ENCODE assay signal across 20 mouse cellular contexts in the genomic region with DNA sequence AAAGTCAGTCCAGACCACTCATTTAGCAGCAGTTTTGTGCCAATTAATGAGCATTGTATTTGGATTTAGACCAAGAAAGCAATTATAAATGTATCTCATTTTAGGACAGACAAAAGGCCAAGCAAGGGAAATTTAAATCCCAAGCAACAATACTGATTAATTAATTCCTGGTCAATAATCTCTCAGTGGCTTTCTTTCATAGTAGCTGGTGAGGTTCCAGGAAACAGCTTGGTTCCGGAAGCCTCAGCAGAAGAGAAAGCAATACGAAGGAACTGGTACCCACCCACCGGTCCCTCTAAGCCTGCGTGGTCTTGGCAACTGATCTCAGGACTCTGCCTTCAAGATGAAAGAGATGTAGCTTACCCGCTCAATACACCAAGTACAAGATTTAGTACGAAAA.
DNase-seq lines count a peak whose midpoint lies in the region; ATAC-seq and TF ChIP-seq lines count a peak whose summit lies in the region.
"Had no signal": no experiment of that assay in that cellular context is flagged by ENCODE, and none has a peak within 500 bp of the region (broad histone marks: within the 10 kb centered on the region; RNA-seq: fewer than 3 reads in every experiment).

No protein-coding gene starts in this region.

- no peak overlapping the region for H3K9ac ChIP-seq in hindbrain, postnatal 0 days (replicated peaks; ENCODE audit: low read length)
- H3K9ac ChIP-seq in hindbrain, embryonic 12.5 days: no peak overlapping the region
- no peak overlapping the region for H3K9ac ChIP-seq in neural tube, embryonic 13.5 days
- H3K9ac ChIP-seq in neural tube, embryonic 15.5 days (replicated peaks): no peak overlapping the region
- H3K9ac ChIP-seq: embryonic facial prominence, embryonic 12.5 days; forebrain, embryonic 15.5 days; heart, embryonic 13.5 days had no signal

- 42% methylated on average over 6 of the region's 6 CpGs for WGBS in hindbrain, postnatal 0 days
- WGBS in hindbrain, embryonic 12.5 days: 89% methylated on average over 6 of the region's 6 CpGs
- 88% methylated on average over 6 of the region's 6 CpGs for WGBS in neural tube, embryonic 13.5 days
- WGBS in neural tube, embryonic 15.5 days: 80% methylated on average over 6 of the region's 6 CpGs

- no peaks in the 10 kb centered on the region for H3K36me3 ChIP-seq in hindbrain, postnatal 0 days (ENCODE audit: insufficient read depth, low read length)
- H3K36me3 ChIP-seq in hindbrain, embryonic 12.5 days: no peaks in the 10 kb centered on the region
- H3K36me3 ChIP-seq in neural tube, embryonic 13.5 days: no peaks in the 10 kb centered on the region
- H3K36me3 ChIP-seq in neural tube, embryonic 15.5 days: no peaks in the 10 kb centered on the region
- H3K36me3 ChIP-seq: embryonic facial prominence, embryonic 12.5 days; forebrain, embryonic 15.5 days had no signal

- no peak overlapping the region for H3K4me2 ChIP-seq in hindbrain, postnatal 0 days (ENCODE audit: low read depth, low read length)
- H3K4me2 ChIP-seq in hindbrain, embryonic 12.5 days (replicated peaks): no peak overlapping the region
- no peak overlapping the region for H3K4me2 ChIP-seq in neural tube, embryonic 13.5 days
- no peak overlapping the region for H3K4me2 ChIP-seq in neural tube, embryonic 15.5 days
- H3K4me2 ChIP-seq: embryonic facial prominence, embryonic 12.5 days; forebrain, embryonic 15.5 days; heart, embryonic 13.5 days had no signal

- peak; percentile 46 for DNase-seq in heart, adult 11 months
- DNase-seq in heart, postnatal 36 days: no peak
- DNase-seq in hindbrain, postnatal 0 days (ENCODE audit: low spot score): peak; percentile 47
- no peak for DNase-seq in neural tube, embryonic 10.5 days (ENCODE audit: extremely low spot score, low spot score)
- no peak for DNase-seq in left cerebral cortex, adult 11 months (ENCODE audit: low spot score)
- DNase-seq: adrenal gland, adult 8-10 months; adrenal gland, postnatal 36 days; cerebellum, adult 11 months; cerebellum, adult 8-10 months; gastrocnemius, adult 2 months; gastrocnemius, postnatal 25 days; heart, postnatal 4 days had no signal

- H3K4me1 ChIP-seq in hindbrain, postnatal 0 days (ENCODE audit: insufficient read depth, low read length): peaks cover 11% of the 10 kb centered on the region; the same call in 1 of the 2 replicates
- 0 out of 2 replicates have a peak, but pooled peaks cover 2% of the 10 kb centered on the region for H3K4me1 ChIP-seq in hindbrain, embryonic 12.5 days
- H3K4me1 ChIP-seq in neural tube, embryonic 13.5 days (replicated peaks): peaks cover 11% of the 10 kb centered on the region
- peaks cover 29% of the 10 kb centered on the region for H3K4me1 ChIP-seq in neural tube, embryonic 15.5 days
- H3K4me1 ChIP-seq: embryonic facial prominence, embryonic 12.5 days had no signal

- peak; percentile 61 for ATAC-seq in hindbrain, postnatal 0 days
- no peak for ATAC-seq in hindbrain, embryonic 12.5 days (ENCODE audit: low FRiP score)
- no peak for ATAC-seq in neural tube, embryonic 13.5 days (ENCODE audit: low read depth)
- no peak for ATAC-seq in neural tube, embryonic 15.5 days (ENCODE audit: low FRiP score)
- ATAC-seq: forebrain, embryonic 15.5 days; inflammation-experienced regulatory T-cells, adult 6 months; intestine, postnatal 0 days had no signal

- no peak overlapping the region for H3K4me3 ChIP-seq in hindbrain, postnatal 0 days (ENCODE audit: low read length)
- no peak overlapping the region for H3K4me3 ChIP-seq in hindbrain, embryonic 12.5 days
- no peak overlapping the region for H3K4me3 ChIP-seq in neural tube, embryonic 13.5 days
- no peak overlapping the region for H3K4me3 ChIP-seq in neural tube, embryonic 15.5 days (replicated peaks)
- H3K4me3 ChIP-seq: embryonic facial prominence, embryonic 12.5 days; forebrain, embryonic 15.5 days; gastrocnemius, adult 2 months; heart, embryonic 13.5 days had no signal

- no peaks in the 10 kb centered on the region for H3K9me3 ChIP-seq in hindbrain, postnatal 0 days (ENCODE audit: low read length)
- no peaks in the 10 kb centered on the region for H3K9me3 ChIP-seq in hindbrain, embryonic 12.5 days (replicated peaks)
- H3K9me3 ChIP-seq in neural tube, embryonic 13.5 days: no peaks in the 10 kb centered on the region
- H3K9me3 ChIP-seq in neural tube, embryonic 15.5 days (replicated peaks): no peaks in the 10 kb centered on the region
- H3K9me3 ChIP-seq: embryonic facial prominence, embryonic 12.5 days; forebrain, embryonic 15.5 days; heart, embryonic 13.5 days had no signal

- H3K27ac ChIP-seq in hindbrain, postnatal 0 days: peak overlapping the region; percentile 22; the same call in 1 of the 2 replicates
- H3K27ac ChIP-seq in hindbrain, embryonic 12.5 days: no peak overlapping the region
- H3K27ac ChIP-seq in neural tube, embryonic 13.5 days (replicated peaks): peak overlapping the region; percentile 64
- peak overlapping the region; percentile 57 for H3K27ac ChIP-seq in neural tube, embryonic 15.5 days (replicated peaks)
- H3K27ac ChIP-seq: embryonic facial prominence, embryonic 12.5 days; forebrain, embryonic 15.5 days; gastrocnemius, adult 2 months; heart, embryonic 13.5 days had no signal

- intact Hi-C loops in heart, postnatal 36 days (cut with DNase I): no loop called here

- H3K27me3 ChIP-seq in hindbrain, postnatal 0 days (ENCODE audit: insufficient read depth, low read length): no peaks in the 10 kb centered on the region
- no peaks in the 10 kb centered on the region for H3K27me3 ChIP-seq in hindbrain, embryonic 12.5 days
- no peaks in the 10 kb centered on the region for H3K27me3 ChIP-seq in neural tube, embryonic 13.5 days
- no peaks in the 10 kb centered on the region for H3K27me3 ChIP-seq in neural tube, embryonic 15.5 days (replicated peaks)
- H3K27me3 ChIP-seq: embryonic facial prominence, embryonic 12.5 days; forebrain, embryonic 15.5 days; heart, embryonic 13.5 days had no signal

- no peak for TF ChIP-seq CTCF in hindbrain, postnatal 0 days (IDR thresholded peaks at IDR 0.05; ENCODE audit: low read depth)

Comparison
In these comparisons a context has a peak if more than half of its experiments do, and no peak if none do; other contexts are left out.
1. DNase-seq: peak in heart, adult 11 months (single experiment) and hindbrain, postnatal 0 days (single experiment); none in heart, postnatal 36 days (0 of 2), neural tube, embryonic 10.5 days (single experiment) and left cerebral cortex, adult 11 months (single experiment).